Mouse (Mus musculus) lung, postnatal 0 days (tissue): ENCODE data around the gene Kif21a.

ENCODE experiments used
- CTCF ChIP-seq: IDR thresholded peaks from 2 replicates; pipeline ENCODE4 v1.5.1; 2016; ENCODE audit warnings: antibody characterized with exemption, mild to moderate bottlenecking
- EP300 ChIP-seq: IDR thresholded peaks from 2 replicates; pipeline ENCODE4 v1.6.1; 2016; ENCODE audit warnings: antibody characterized with exemption, mild to moderate bottlenecking, control low read depth

GRCm38 (mm10) chr15:91018861-91019187, 30.9 kb downstream of the Kif21a start:
- TF ChIP-seq CTCF (no peak), EP300 (no peak)
